Mouse (Mus musculus) liver, embryonic 13.5 days (tissue): ENCODE measurements around the gene Camta1. TPM values are rescaled to one million over a fixed set of nuclear protein-coding genes. Genes with fewer than 3 reads are reported as not detected.

ENCODE experiments used
- ATAC-seq: fragments of 200-750 bp; cut with Nextera tagmentation; 2 replicates; pipeline ENCODE4 v1.8.0; 2017; ENCODE audit warnings: low read depth, mild to moderate bottlenecking, moderate number of reproducible peaks, moderate library complexity
- DNase-seq: peaks from one replicate; pipeline ENCODE4 v3.0.0; 2022
- H3K27ac ChIP-seq: fragments of 300-500 bp; sonication (generic); 2 replicates; pipeline ENCODE4 v1.5.1; 2015; ENCODE audit warnings: moderate library complexity, mild to moderate bottlenecking, inconsistent platforms
- H3K27me3 ChIP-seq: fragments of 300-500 bp; sonication (generic); 2 replicates; pipeline ENCODE4 v1.6.1; 2015; ENCODE audit warnings: mild to moderate bottlenecking, inconsistent platforms
- H3K36me3 ChIP-seq: fragments of 300-500 bp; sonication (generic); 2 replicates; pipeline ENCODE4 v1.6.1; 2015; ENCODE audit warnings: mild to moderate bottlenecking, inconsistent platforms
- H3K4me1 ChIP-seq: fragments of 300-500 bp; sonication (generic); replicated peaks from 2 replicates; pipeline ENCODE4 v1.6.1; 2015; ENCODE audit warnings: inconsistent platforms
- H3K4me2 ChIP-seq: fragments of 300-500 bp; sonication (generic); 2 replicates; pipeline ENCODE4 v1.6.1; 2015; ENCODE audit warnings: inconsistent platforms, mild to moderate bottlenecking, moderate library complexity
- H3K4me3 ChIP-seq: fragments of 300-500 bp; sonication (generic); replicated peaks from 2 replicates; pipeline ENCODE4 v1.5.1; 2015; ENCODE audit warnings: mild to moderate bottlenecking, inconsistent platforms
- H3K9ac ChIP-seq: fragments of 300-500 bp; sonication (generic); 2 replicates; pipeline ENCODE4 v1.6.1; 2015; ENCODE audit warnings: mild to moderate bottlenecking, inconsistent platforms
- H3K9me3 ChIP-seq: fragments of 300-500 bp; sonication (generic); replicated peaks from 2 replicates; pipeline ENCODE4 v1.6.1; 2016; ENCODE audit warnings: inconsistent platforms
- WGBS: fragments of 180-500 bp; shearing (Covaris S2); methylation state at CpG from one replicate; pipeline ENCODE4 v1.1.7; 2015; ENCODE audit not compliant: insufficient replicate concordance; 5-methylcytosine and 5-hydroxymethylcytosine counted together
- polyA plus RNA-seq: library from polyadenylated mRNA; unstranded; fragments of >200 nt; fragmentation: Nextera tagmentation; extraction: Ambion mirVana; gene quantifications from 2 replicates; pipeline ENCODE4 v1.2.1, GENCODE M21; 2015

Gene Camta1
- polyA plus RNA-seq, 1 experiment from 2014 or later, result 43.6 TPM

- 30% methylated on average over 1 of the region's 1 CpGs for WGBS
- ATAC-seq, result no peak
- Histone ChIP-seq H3K4me2 (no peak overlapping the region), H3K9ac (no peak overlapping the region), H3K4me1 (peaks cover 1% of the 10 kb centered on the region; the same call in 1 of the 2 replicates), H3K27ac (no peak overlapping the region), H3K9me3 (no peaks in the 10 kb centered on the region), H3K27me3 (no peaks in the 10 kb centered on the region), H3K36me3 (no peaks in the 10 kb centered on the region), H3K4me3 (no peak overlapping the region)
- no peak for DNase-seq
These were observed 675.9 kb downstream of the Camta1 start for GRCm38 (mm10) chr4:151185750-151186149.

- Histone ChIP-seq H3K9ac (no peak overlapping the region), H3K36me3 (no peaks in the 10 kb centered on the region), H3K27ac (no peak overlapping the region), H3K27me3 (no peaks in the 10 kb centered on the region), H3K4me1 (peaks cover 5% of the 10 kb centered on the region; the same call in 1 of the 2 replicates), H3K9me3 (no peaks in the 10 kb centered on the region), H3K4me3 (no peak overlapping the region), H3K4me2 (no peak overlapping the region)
- WGBS, result 46% methylated on average over 7 of the region's 7 CpGs
- ATAC-seq, result no peak
- no peak for DNase-seq
These were observed 681.2 kb downstream of the Camta1 start for GRCm38 (mm10) chr4:151180394-151180902.

GRCm38 (mm10) chr4:151179639-151180038 is 682.0 kb downstream of the Camta1 start:
- DNase-seq (no peak), ATAC-seq (no peak)
- H3K4me1 ChIP-seq, result peaks cover 5% of the 10 kb centered on the region; the same call in 1 of the 2 replicates
- H3K4me2 ChIP-seq, result no peak overlapping the region
- no peaks in the 10 kb centered on the region for H3K9me3 ChIP-seq
- H3K36me3 ChIP-seq, result no peaks in the 10 kb centered on the region
- H3K27ac ChIP-seq, result no peak overlapping the region
- no peaks in the 10 kb centered on the region for H3K27me3 ChIP-seq
- WGBS, result 24% methylated on average over 3 of the region's 3 CpGs
- H3K9ac ChIP-seq, result no peak overlapping the region
- H3K4me3 ChIP-seq, result no peak overlapping the region

- DNase-seq (no peak), ATAC-seq (no peak)
- 56% methylated on average over 8 of the region's 8 CpGs for WGBS
- no peak overlapping the region for H3K9ac ChIP-seq
- no peak overlapping the region for H3K27ac ChIP-seq
- no peaks in the 10 kb centered on the region for H3K27me3 ChIP-seq
- H3K9me3 ChIP-seq, result no peaks in the 10 kb centered on the region
- no peak overlapping the region for H3K4me3 ChIP-seq
- H3K4me2 ChIP-seq, result no peak overlapping the region
- H3K36me3 ChIP-seq, result no peaks in the 10 kb centered on the region
- peaks cover 5% of the 10 kb centered on the region; the same call in 1 of the 2 replicates for H3K4me1 ChIP-seq
These were observed 682.7 kb downstream of the Camta1 start for GRCm38 (mm10) chr4:151178970-151179378.

GRCm38 (mm10) chr4:151172526-151172925 is 689.1 kb downstream of the Camta1 start:
- no peak for DNase-seq
- H3K9me3 ChIP-seq, result no peaks in the 10 kb centered on the region
- no peak for ATAC-seq
- H3K27me3 ChIP-seq, result no peaks in the 10 kb centered on the region
- H3K9ac ChIP-seq, result no peak overlapping the region
- 74% methylated on average over 8 of the region's 8 CpGs for WGBS
- no peak overlapping the region for H3K4me2 ChIP-seq
- H3K27ac ChIP-seq, result no peak overlapping the region
- no peaks in the 10 kb centered on the region for H3K4me1 ChIP-seq
- H3K4me3 ChIP-seq, result no peak overlapping the region
- no peaks in the 10 kb centered on the region for H3K36me3 ChIP-seq

GRCm38 (mm10) chr4:151171117-151171516 is 690.6 kb downstream of the Camta1 start:
- H3K4me1 ChIP-seq, result no peaks in the 10 kb centered on the region
- H3K27me3 ChIP-seq, result no peaks in the 10 kb centered on the region
- DNase-seq (no peak), ATAC-seq (no peak)
- no peak overlapping the region for H3K9ac ChIP-seq
- H3K4me2 ChIP-seq, result no peak overlapping the region
- no peaks in the 10 kb centered on the region for H3K9me3 ChIP-seq
- H3K36me3 ChIP-seq, result no peaks in the 10 kb centered on the region
- WGBS, result 49% methylated on average over 3 of the region's 3 CpGs
- H3K4me3 ChIP-seq, result no peak overlapping the region
- H3K27ac ChIP-seq, result no peak overlapping the region

- no peaks in the 10 kb centered on the region for H3K27me3 ChIP-seq
- H3K9me3 ChIP-seq, result no peaks in the 10 kb centered on the region
- WGBS, result 61% methylated on average over 18 of the region's 18 CpGs
- no peak for DNase-seq
- H3K4me3 ChIP-seq, result no peak overlapping the region
- no peaks in the 10 kb centered on the region for H3K36me3 ChIP-seq
- no peaks in the 10 kb centered on the region for H3K4me1 ChIP-seq
- ATAC-seq, result no peak
- H3K27ac ChIP-seq, result no peak overlapping the region
- no peak overlapping the region for H3K9ac ChIP-seq
- H3K4me2 ChIP-seq, result no peak overlapping the region
These were observed 691.0 kb downstream of the Camta1 start for GRCm38 (mm10) chr4:151170658-151171057.

- no peak overlapping the region for H3K4me2 ChIP-seq
- 62% methylated on average over 6 of the region's 6 CpGs for WGBS
- ATAC-seq, result no peak
- H3K4me3 ChIP-seq, result no peak overlapping the region
- H3K27me3 ChIP-seq, result no peaks in the 10 kb centered on the region; the same call in 1 of the 2 replicates
- no peaks in the 10 kb centered on the region for H3K4me1 ChIP-seq
- no peaks in the 10 kb centered on the region for H3K36me3 ChIP-seq
- no peak overlapping the region for H3K9ac ChIP-seq
- no peak for DNase-seq
- no peaks in the 10 kb centered on the region for H3K9me3 ChIP-seq
- no peak overlapping the region for H3K27ac ChIP-seq
These were observed 694.7 kb downstream of the Camta1 start for GRCm38 (mm10) chr4:151166969-151167368.

GRCm38 (mm10) chr4:151165539-151165938 is 696.1 kb downstream of the Camta1 start:
- Histone ChIP-seq H3K27ac (no peak overlapping the region), H3K4me2 (no peak overlapping the region), H3K9me3 (no peaks in the 10 kb centered on the region), H3K36me3 (no peaks in the 10 kb centered on the region), H3K4me1 (no peaks in the 10 kb centered on the region), H3K9ac (no peak overlapping the region), H3K27me3 (no peaks in the 10 kb centered on the region; the same call in 1 of the 2 replicates), H3K4me3 (no peak overlapping the region)
- ATAC-seq (no peak), DNase-seq (no peak)
- whole genome bisulfite sequencing, result 21% methylated on average over 10 of the region's 10 CpGs

- Histone ChIP-seq H3K9ac (no peak overlapping the region), H3K36me3 (no peaks in the 10 kb centered on the region), H3K9me3 (no peaks in the 10 kb centered on the region), H3K4me3 (no peak overlapping the region), H3K27ac (no peak overlapping the region), H3K27me3 (no peaks in the 10 kb centered on the region; the same call in 1 of the 2 replicates), H3K4me1 (no peaks in the 10 kb centered on the region), H3K4me2 (no peak overlapping the region)
- ATAC-seq (no peak), DNase-seq (no peak)
- 47% methylated on average over 1 of the region's 1 CpGs for WGBS
These were observed 697.4 kb downstream of the Camta1 start for GRCm38 (mm10) chr4:151164309-151164708.

- H3K9ac ChIP-seq, result no peak overlapping the region
- no peaks in the 10 kb centered on the region for H3K36me3 ChIP-seq
- H3K27me3 ChIP-seq, result no peaks in the 10 kb centered on the region; the same call in 1 of the 2 replicates
- ATAC-seq (no peak), DNase-seq (no peak)
- no peak overlapping the region for H3K4me2 ChIP-seq
- no peak overlapping the region for H3K27ac ChIP-seq
- 41% methylated on average over 6 of the region's 6 CpGs for WGBS
- no peaks in the 10 kb centered on the region for H3K4me1 ChIP-seq
- H3K4me3 ChIP-seq, result no peak overlapping the region
- no peaks in the 10 kb centered on the region for H3K9me3 ChIP-seq
These were observed 699.8 kb downstream of the Camta1 start for GRCm38 (mm10) chr4:151161869-151162268.

- Histone ChIP-seq H3K4me3 (no peak overlapping the region), H3K27me3 (no peaks in the 10 kb centered on the region; the same call in none of the 2 replicates), H3K27ac (no peak overlapping the region), H3K4me1 (no peaks in the 10 kb centered on the region), H3K9ac (no peak overlapping the region), H3K4me2 (no peak overlapping the region), H3K9me3 (no peaks in the 10 kb centered on the region), H3K36me3 (no peaks in the 10 kb centered on the region)
- ATAC-seq, result no peak
- WGBS, result 51% methylated on average over 4 of the region's 4 CpGs
- no peak for DNase-seq
These were observed 700.7 kb downstream of the Camta1 start for GRCm38 (mm10) chr4:151160932-151161331.
